Mouse (Mus musculus) limb, embryonic 11.5 days (tissue): ENCODE measurements around the gene Ccz1. TPM values are rescaled to one million over a fixed set of nuclear protein-coding genes. Genes with fewer than 3 reads are reported as not detected.
A peak's percentile ranks its signal among the peaks of the same experiment; 100 is the strongest.
"Not testable (repeated sequence)": the region's sequence is repeated elsewhere in the genome, so short reads cannot be mapped to it uniquely, and the experiment has no call there.

ENCODE experiments used
- ATAC-seq: fragments of 200-750 bp; cut with Nextera tagmentation; 2 replicates; pipeline ENCODE4 v1.8.0; 2017; ENCODE audit warnings: low read depth; ENCODE audit not compliant: insufficient number of reproducible peaks, low FRiP score, low TSS enrichment
- DNase-seq: peaks from one replicate; pipeline ENCODE4 v3.0.0-alpha.2; 2015; ENCODE audit warnings: low spot score
- H3K27ac ChIP-seq: fragments of 300-500 bp; sonication (generic); replicated peaks from 2 replicates; pipeline ENCODE4 v1.5.1; 2014; ENCODE audit warnings: low read depth, mild to moderate bottlenecking, low read length
- H3K27me3 ChIP-seq: fragments of 300-500 bp; sonication (generic); 2 replicates; pipeline ENCODE4 v1.6.1; 2014; ENCODE audit warnings: mild to moderate bottlenecking, low read length, mixed read lengths; ENCODE audit not compliant: control insufficient read depth, insufficient read depth
- H3K36me3 ChIP-seq: fragments of 300-500 bp; sonication (generic); 2 replicates; pipeline ENCODE4 v1.6.1; 2014; ENCODE audit warnings: mild to moderate bottlenecking, low read length, moderate library complexity, mixed read lengths; ENCODE audit not compliant: control insufficient read depth, insufficient read depth
- H3K4me1 ChIP-seq: fragments of 300-500 bp; sonication (generic); 2 replicates; pipeline ENCODE4 v1.6.1; 2014; ENCODE audit warnings: low read length, mixed read lengths; ENCODE audit not compliant: control insufficient read depth, insufficient read depth
- H3K4me2 ChIP-seq: fragments of 300-500 bp; sonication (generic); 2 replicates; pipeline ENCODE4 v1.6.1; 2014; ENCODE audit warnings: low read depth, mild to moderate bottlenecking, moderate library complexity; ENCODE audit not compliant: severe bottlenecking
- H3K4me3 ChIP-seq: fragments of 300-500 bp; sonication (generic); 2 replicates; pipeline ENCODE4 v1.5.1; 2014; ENCODE audit warnings: low read depth, low read length
- H3K9ac ChIP-seq: fragments of 300-500 bp; sonication (generic); 2 replicates; pipeline ENCODE4 v1.6.1; 2014; ENCODE audit warnings: mild to moderate bottlenecking, low read length
- H3K9me3 ChIP-seq: fragments of 300-500 bp; sonication (generic); 2 replicates; pipeline ENCODE4 v1.6.1; 2016; ENCODE audit warnings: low read length; ENCODE audit not compliant: control insufficient read depth
- WGBS: fragments of 180-500 bp; shearing (Covaris S2); extraction: QIAGEN DNeasy Blood & Tissue Kit; methylation state at CpG from one replicate; pipeline ENCODE4 v1.1.7; 2014; 5-methylcytosine and 5-hydroxymethylcytosine counted together
- polyA plus RNA-seq: library from polyadenylated mRNA; unstranded; fragments of >200 nt; fragmentation: Nextera tagmentation; extraction: Ambion mirVana; gene quantifications from 2 replicates; pipeline ENCODE4 v1.2.1, GENCODE M21; 2014

Ccz1 gene
- polyA plus RNA-seq, 1 experiment from 2014 or later: 110 TPM

DNA sequence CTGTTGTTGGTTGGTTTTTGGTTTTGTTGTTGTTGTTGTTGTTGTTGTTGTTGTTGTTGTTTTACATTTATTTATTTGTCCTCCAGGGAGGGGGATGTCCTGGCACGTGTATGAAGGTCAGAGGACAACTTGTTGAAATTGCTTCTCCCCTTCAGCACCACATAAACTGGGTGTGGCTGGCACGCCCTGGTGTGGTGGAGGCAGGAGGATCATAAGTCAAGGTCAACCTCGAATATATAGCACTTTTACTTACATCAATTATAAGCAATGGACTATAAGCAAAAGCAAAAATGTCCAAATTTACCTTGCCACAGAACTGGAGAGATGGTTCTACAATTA, 604 bp upstream of the Ccz1 start:
- DNase-seq: no peak
- no peak overlapping the region for H3K9ac ChIP-seq
- H3K4me3 ChIP-seq: no peak overlapping the region; the same call in 1 of the 2 replicates
- peak overlapping the region; percentile 41; the same call in 1 of the 2 replicates for H3K4me2 ChIP-seq
- WGBS: 71% methylated on average over 3 of the region's 3 CpGs
- H3K36me3 ChIP-seq: peaks cover 6% of the 10 kb centered on the region; the same call in 1 of the 2 replicates
- no peaks in the 10 kb centered on the region for H3K9me3 ChIP-seq
- H3K27me3 ChIP-seq: no peaks in the 10 kb centered on the region
- no peak for ATAC-seq
- no peaks in the 10 kb centered on the region for H3K4me1 ChIP-seq
- no peak overlapping the region for H3K27ac ChIP-seq

- not testable (repeated sequence) for H3K9me3 ChIP-seq, H3K27ac ChIP-seq, H3K9ac ChIP-seq, DNase-seq, H3K27me3 ChIP-seq, ATAC-seq, H3K4me1 ChIP-seq
- Histone ChIP-seq H3K36me3 (peaks cover 11% of the 10 kb centered on the region), H3K4me3 (peak overlapping the region; percentile 97; the same call in 1 of the 2 replicates), H3K4me2 (peak overlapping the region; percentile 41)
- WGBS: 70% methylated on average over 12 of the region's 13 CpGs
These were observed 1.1 kb downstream of the Ccz1 start for GRCm38 (mm10) chr5:144013366-144014134.

DNA sequence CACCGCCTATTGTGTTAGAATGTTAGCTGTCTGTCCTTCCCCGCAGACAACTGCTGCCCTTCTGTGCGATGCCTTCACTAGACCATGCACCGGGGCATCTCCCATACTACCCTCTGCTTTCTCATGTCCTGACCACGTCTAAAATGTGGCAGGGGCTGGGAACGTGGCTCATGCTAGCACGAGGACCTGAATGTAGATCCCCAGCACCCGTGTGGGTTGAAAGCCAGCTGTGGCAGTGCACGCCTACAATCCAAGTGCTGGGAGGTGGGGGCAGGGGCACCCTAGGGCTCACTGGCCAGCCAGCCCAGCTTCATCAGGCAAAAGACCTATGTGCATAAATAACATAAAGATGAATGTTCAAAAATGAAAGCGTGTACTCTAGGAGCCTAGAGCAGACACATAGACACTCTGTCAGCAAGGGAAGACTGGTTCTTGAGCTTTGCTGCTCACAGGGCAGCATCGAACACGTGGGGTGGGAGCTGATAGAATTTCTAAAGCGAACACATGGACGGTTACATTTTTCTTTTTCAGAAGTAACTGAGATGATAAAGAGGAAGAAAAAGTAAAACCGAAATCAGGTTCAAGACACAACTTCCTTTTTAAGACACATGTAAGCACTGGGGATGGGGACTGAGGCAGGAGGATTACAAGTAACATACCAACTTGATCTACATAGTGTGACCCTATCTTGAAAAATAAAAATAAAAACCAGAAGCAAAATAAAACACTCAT, 12.1 kb downstream of the Ccz1 start:
- H3K4me3 ChIP-seq: no peak overlapping the region
- H3K4me1 ChIP-seq: no peaks in the 10 kb centered on the region
- ATAC-seq (no peak), DNase-seq (no peak)
- WGBS: 91% methylated on average over 15 of the region's 15 CpGs
- H3K9me3 ChIP-seq: no peaks in the 10 kb centered on the region
- H3K27me3 ChIP-seq: no peaks in the 10 kb centered on the region
- peaks cover 13% of the 10 kb centered on the region for H3K36me3 ChIP-seq
- no peak overlapping the region for H3K4me2 ChIP-seq
- no peak overlapping the region for H3K27ac ChIP-seq
- H3K9ac ChIP-seq: no peak overlapping the region

DNA sequence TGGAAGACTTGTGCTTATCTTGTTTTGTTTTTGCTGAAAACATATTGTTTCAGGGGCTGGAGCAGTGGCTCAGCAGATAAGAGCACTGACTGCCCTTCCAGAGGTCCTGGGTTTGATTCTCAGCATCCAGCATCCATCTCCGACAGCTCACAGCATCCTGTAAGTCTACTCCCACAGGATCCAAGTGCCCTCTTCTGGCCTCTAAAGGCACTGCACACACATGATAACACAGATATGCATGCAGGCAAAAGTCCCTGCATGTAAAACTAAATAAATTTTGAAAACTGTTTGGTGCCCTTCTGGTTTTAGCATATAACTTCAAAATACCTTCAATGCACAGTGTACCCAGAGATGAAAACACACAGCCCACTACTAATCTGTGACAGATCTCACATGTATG, 15.3 kb downstream of the Ccz1 start:
- ATAC-seq (no peak), DNase-seq (no peak)
- Histone ChIP-seq H3K4me1 (no peaks in the 10 kb centered on the region), H3K36me3 (peaks cover 18% of the 10 kb centered on the region), H3K27ac (no peak overlapping the region), H3K27me3 (no peaks in the 10 kb centered on the region), H3K4me2 (no peak overlapping the region), H3K4me3 (no peak overlapping the region), H3K9me3 (no peaks in the 10 kb centered on the region), H3K9ac (no peak overlapping the region)
- 90% methylated on average over 1 of the region's 1 CpGs for WGBS

DNA sequence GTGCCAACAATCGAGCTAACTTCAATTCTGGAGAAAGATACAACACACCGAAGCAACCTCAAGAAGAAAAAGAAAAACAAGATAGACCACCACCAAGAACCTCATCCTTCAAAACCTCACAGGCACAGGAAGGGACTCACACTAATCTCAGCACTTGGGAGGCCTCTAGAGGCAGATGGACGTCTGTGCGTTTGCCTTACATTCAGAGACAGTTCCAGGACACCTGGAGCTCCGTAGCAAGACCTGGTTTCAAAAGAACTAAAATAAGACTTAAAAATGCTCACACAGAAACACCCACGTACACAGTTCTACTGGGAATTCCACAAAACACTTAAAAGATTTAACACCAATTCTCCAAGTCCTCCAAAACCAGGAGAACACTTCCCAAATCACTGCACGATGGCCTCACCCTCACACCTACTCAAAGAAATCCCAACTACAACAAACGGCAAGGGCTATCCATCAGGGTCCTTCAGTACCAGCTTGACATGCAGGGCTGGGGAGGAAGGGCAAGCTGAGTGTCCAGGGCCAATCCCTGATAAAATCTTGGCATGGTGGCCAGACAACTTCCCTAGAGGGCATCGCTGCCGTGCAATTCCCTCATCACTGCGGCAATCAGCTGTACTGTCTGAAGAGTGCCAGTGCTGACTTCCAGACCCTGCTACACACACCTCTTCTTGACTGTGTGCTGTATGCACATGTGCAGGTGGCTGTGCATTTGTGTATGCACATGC, 19.9 kb downstream of the Ccz1 start:
- H3K4me1 ChIP-seq: no peaks in the 10 kb centered on the region
- DNase-seq (no peak), ATAC-seq (no peak)
- no peaks in the 10 kb centered on the region for H3K27me3 ChIP-seq
- H3K4me3 ChIP-seq: no peak overlapping the region
- H3K9me3 ChIP-seq: no peaks in the 10 kb centered on the region
- H3K4me2 ChIP-seq: no peak overlapping the region
- no peak overlapping the region for H3K9ac ChIP-seq
- 72% methylated on average over 11 of the region's 11 CpGs for WGBS
- no peak overlapping the region for H3K27ac ChIP-seq
- peaks cover 23% of the 10 kb centered on the region for H3K36me3 ChIP-seq

- Histone ChIP-seq H3K9ac (no peak overlapping the region), H3K27ac (no peak overlapping the region), H3K36me3 (peaks cover 23% of the 10 kb centered on the region), H3K4me2 (no peak overlapping the region), H3K4me3 (no peak overlapping the region), H3K4me1 (no peaks in the 10 kb centered on the region), H3K27me3 (no peaks in the 10 kb centered on the region), H3K9me3 (no peaks in the 10 kb centered on the region)
- DNase-seq: no peak
- ATAC-seq: no peak
- WGBS: 96% methylated on average over 5 of the region's 5 CpGs
These were observed 20.8 kb downstream of the Ccz1 start for GRCm38 (mm10) chr5:143993849-143994248.

DNA sequence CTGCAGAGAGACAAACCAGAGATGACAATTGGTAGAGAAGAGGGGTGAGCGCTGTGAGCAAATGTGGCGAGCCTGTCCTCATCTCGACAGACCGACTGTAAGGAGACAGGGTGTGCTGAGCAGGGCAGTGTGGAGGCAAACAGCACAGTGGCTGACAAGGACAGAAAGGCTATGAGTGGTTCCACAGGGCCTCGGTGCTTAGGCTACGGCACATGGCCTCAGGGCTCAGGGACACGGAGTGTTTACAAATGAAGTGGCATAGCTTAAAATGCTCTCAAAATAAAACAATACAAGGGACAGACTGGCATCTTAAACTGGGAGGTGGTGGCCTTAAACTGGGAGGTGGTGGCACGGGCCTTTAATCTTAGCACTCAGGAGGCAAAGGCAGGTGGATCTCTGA, 21.4 kb downstream of the Ccz1 start:
- ATAC-seq: no peak
- no peak overlapping the region for H3K9ac ChIP-seq
- no peak overlapping the region for H3K4me2 ChIP-seq
- H3K36me3 ChIP-seq: peaks cover 23% of the 10 kb centered on the region
- no peak overlapping the region for H3K4me3 ChIP-seq
- H3K27me3 ChIP-seq: no peaks in the 10 kb centered on the region
- DNase-seq: no peak
- 92% methylated on average over 8 of the region's 8 CpGs for WGBS
- H3K9me3 ChIP-seq: no peaks in the 10 kb centered on the region
- H3K4me1 ChIP-seq: no peaks in the 10 kb centered on the region
- H3K27ac ChIP-seq: no peak overlapping the region

- Histone ChIP-seq H3K27ac (no peak overlapping the region), H3K36me3 (peaks cover 23% of the 10 kb centered on the region), H3K4me2 (no peak overlapping the region), H3K9me3 (no peaks in the 10 kb centered on the region), H3K27me3 (no peaks in the 10 kb centered on the region), H3K4me3 (no peak overlapping the region), H3K4me1 (no peaks in the 10 kb centered on the region), H3K9ac (no peak overlapping the region)
- DNase-seq (no peak), ATAC-seq (no peak)
- WGBS: 89% methylated on average over 10 of the region's 10 CpGs
These were observed 22.0 kb downstream of the Ccz1 start for GRCm38 (mm10) chr5:143992661-143993060.
